Mouse (Mus musculus): ENCODE measurements around the gene Gm17482.

Gene Gm17482

GRCm38 (mm10) chr6:115238031-115239027 is 11.2 kb downstream of the Gm17482 start:
- TF ChIP-seq GATA4 (IDR thresholded peaks at IDR 0.05; ENCODE audit: insufficient replicate concordance, low read length) = no peak

- no peak for TF ChIP-seq GATA4 (IDR thresholded peaks at IDR 0.05; ENCODE audit: insufficient replicate concordance, low read length)
Measured at GRCm38 (mm10) chr6:115239335-115239734, 12.2 kb downstream of the Gm17482 start.

- no peak for TF ChIP-seq GATA4 (IDR thresholded peaks at IDR 0.05; ENCODE audit: insufficient replicate concordance, low read length)
Measured at GRCm38 (mm10) chr6:115241131-115241699, 14.1 kb downstream of the Gm17482 start.

GRCm38 (mm10) chr6:115241939-115242338 is 14.8 kb downstream of the Gm17482 start:
- TF ChIP-seq GATA4 (IDR thresholded peaks at IDR 0.05; ENCODE audit: insufficient replicate concordance, low read length) = no peak

GRCm38 (mm10) chr6:115244222-115244621 is 17.1 kb downstream of the Gm17482 start:
- TF ChIP-seq GATA4 (IDR thresholded peaks at IDR 0.05; ENCODE audit: insufficient replicate concordance, low read length) = no peak

GRCm38 (mm10) chr6:115245500-115246058 is 18.4 kb downstream of the Gm17482 start:
- TF ChIP-seq GATA4 (IDR thresholded peaks at IDR 0.05; ENCODE audit: insufficient replicate concordance, low read length) = no peak

GRCm38 (mm10) chr6:115251531-115251985 is 24.4 kb downstream of the Gm17482 start:
- TF ChIP-seq GATA4 (IDR thresholded peaks at IDR 0.05; ENCODE audit: insufficient replicate concordance, low read length) = no peak

- TF ChIP-seq GATA4 (IDR thresholded peaks at IDR 0.05; ENCODE audit: insufficient replicate concordance, low read length) = no peak
Measured at GRCm38 (mm10) chr6:115252099-115252873, 25.1 kb downstream of the Gm17482 start, which contains the start of gene Timp4. Gene Timp4, minus strand, starts transcription at chr6:115252205.

- TF ChIP-seq GATA4 (IDR thresholded peaks at IDR 0.05; ENCODE audit: insufficient replicate concordance, low read length) = no peak
Measured at GRCm38 (mm10) chr6:115255171-115255570, 28.0 kb downstream of the Gm17482 start.

GRCm38 (mm10) chr6:115260507-115260906 is 33.4 kb downstream of the Gm17482 start:
- no peak for TF ChIP-seq GATA4 (IDR thresholded peaks at IDR 0.05; ENCODE audit: insufficient replicate concordance, low read length)

GRCm38 (mm10) chr6:115266791-115267190 is 39.6 kb downstream of the Gm17482 start:
- no peak for TF ChIP-seq GATA4 (IDR thresholded peaks at IDR 0.05; ENCODE audit: insufficient replicate concordance, low read length)

- no peak for TF ChIP-seq GATA4 (IDR thresholded peaks at IDR 0.05; ENCODE audit: insufficient replicate concordance, low read length)
Measured at GRCm38 (mm10) chr6:115267916-115268315, 40.8 kb downstream of the Gm17482 start.

- no peak for TF ChIP-seq GATA4 (IDR thresholded peaks at IDR 0.05; ENCODE audit: insufficient replicate concordance, low read length)
Measured at GRCm38 (mm10) chr6:115268551-115269385, 41.6 kb downstream of the Gm17482 start.

GRCm38 (mm10) chr6:115269561-115269960 is 42.4 kb downstream of the Gm17482 start:
- no peak for TF ChIP-seq GATA4 (IDR thresholded peaks at IDR 0.05; ENCODE audit: insufficient replicate concordance, low read length)
